Mouse (Mus musculus) CD4-positive, CD25-positive, alpha-beta regulatory T cell, adult 2 months (primary cell): ENCODE measurements at regions not wholly inside any gene's neighbourhood (a gene's known extent, or its start where the extent isn't known, plus 50 kb on each side); places are given as distances from the start of the nearest gene placed in this dataset.
A peak's percentile ranks its signal among the peaks of the same experiment; 100 is the strongest.

Experiments
- DNase-seq: peaks from one replicate; pipeline ENCODE4 v3.0.0-alpha.2; 2012; ENCODE audit warnings: low read depth, low spot score

- DNase-seq, result no peak
Observed at GRCm38 (mm10) chr12:107151089-107151488, 337.3 kb upstream of the 3110018I06Rik start.

GRCm38 (mm10) chr12:107154668-107155067 is 333.8 kb upstream of the 3110018I06Rik start:
- DNase-seq, result no peak

GRCm38 (mm10) chr12:107156791-107157428 is 331.5 kb upstream of the 3110018I06Rik start:
- DNase-seq, result no peak

- DNase-seq, result peak; percentile 46
Observed at GRCm38 (mm10) chr12:107159126-107159525, 329.3 kb upstream of the 3110018I06Rik start.

GRCm38 (mm10) chr12:107160137-107160536 is 328.3 kb upstream of the 3110018I06Rik start:
- peak; percentile 80 for DNase-seq

GRCm38 (mm10) chr12:107160628-107161027 is 327.8 kb upstream of the 3110018I06Rik start:
- DNase-seq, result peak; percentile 51

GRCm38 (mm10) chr12:107170926-107171325 is 317.5 kb upstream of the 3110018I06Rik start:
- DNase-seq, result peak; percentile 21

- no peak for DNase-seq
Observed at GRCm38 (mm10) chr12:107171676-107172075, 316.8 kb upstream of the 3110018I06Rik start.

- no peak for DNase-seq
Observed at GRCm38 (mm10) chr12:107178676-107179075, 309.8 kb upstream of the 3110018I06Rik start.

GRCm38 (mm10) chr12:107180501-107180900 is 307.9 kb upstream of the 3110018I06Rik start:
- peak; percentile 60 for DNase-seq

- peak; percentile 15 for DNase-seq
Observed at GRCm38 (mm10) chr12:107181291-107181690, 307.1 kb upstream of the 3110018I06Rik start.

- DNase-seq, result peak; percentile 60
Observed at GRCm38 (mm10) chr12:107182091-107182655, 306.3 kb upstream of the 3110018I06Rik start.

- peak; percentile 89 for DNase-seq
Observed at GRCm38 (mm10) chr12:107183283-107183682, 305.1 kb upstream of the 3110018I06Rik start.

GRCm38 (mm10) chr12:107184426-107184825 is 304.0 kb upstream of the 3110018I06Rik start:
- peak; percentile 83 for DNase-seq

- no peak for DNase-seq
Observed at GRCm38 (mm10) chr12:107186361-107186760, 302.1 kb upstream of the 3110018I06Rik start.

- DNase-seq, result no peak
Observed at GRCm38 (mm10) chr12:107188055-107188454, 300.4 kb upstream of the 3110018I06Rik start.

- no peak for DNase-seq
Observed at GRCm38 (mm10) chr12:107198389-107199018, 289.9 kb upstream of the 3110018I06Rik start.

GRCm38 (mm10) chr12:107200903-107201302 is 287.5 kb upstream of the 3110018I06Rik start:
- DNase-seq, result peak; percentile 62

GRCm38 (mm10) chr12:107208826-107209225 is 279.6 kb upstream of the 3110018I06Rik start:
- DNase-seq, result peak; percentile 54

- no peak for DNase-seq
Observed at GRCm38 (mm10) chr12:107212826-107213225, 275.6 kb upstream of the 3110018I06Rik start.

- no peak for DNase-seq
Observed at GRCm38 (mm10) chr12:107216119-107216518, 272.3 kb upstream of the 3110018I06Rik start.

- DNase-seq, result no peak
Observed at GRCm38 (mm10) chr12:107221276-107221970, 267.0 kb upstream of the 3110018I06Rik start.
